Mouse (Mus musculus): ENCODE results near the gene Lce1d.

DNA sequence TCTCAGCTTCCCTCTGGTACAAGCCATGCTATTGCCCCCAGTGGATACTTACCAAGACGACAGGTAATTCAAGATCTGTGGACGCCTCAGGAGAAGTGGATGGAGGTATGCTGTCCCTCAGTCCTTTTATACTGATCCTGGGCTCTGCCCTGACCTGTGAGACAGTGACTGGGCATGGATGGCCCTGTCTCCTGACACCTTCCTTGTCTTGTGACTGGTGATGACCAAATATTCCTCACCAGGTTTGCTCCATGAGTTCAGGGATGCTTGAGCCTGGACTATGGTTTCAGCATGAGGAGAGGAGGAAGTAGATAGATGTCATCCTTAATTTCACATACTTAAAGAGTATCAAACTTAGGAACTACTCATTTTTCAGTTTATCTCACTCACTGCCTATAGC, at the start of gene Lce1d:
- TF ChIP-seq EP300 (IDR thresholded peaks at IDR 0.05; ENCODE audit: low read depth in 1 of 2, low read length in 2 of 2) (no peak), USF1 (IDR thresholded peaks at IDR 0.05; ENCODE audit: low read depth, low read length) (no peak), CTCF (IDR thresholded peaks at IDR 0.05 in 2 of 3, conservative IDR thresholded peaks at IDR 0.05 in 1 of 3; ENCODE audit: control insufficient read depth in 1 of 3, insufficient read depth in 1 of 3, low read depth in 2 of 3, low read length in 3 of 3, poor library complexity in 1 of 3, severe bottlenecking in 1 of 3) (no peak), POLR2A (IDR thresholded peaks at IDR 0.05; ENCODE audit: control insufficient read depth in 1 of 2, insufficient read depth in 1 of 2, low read depth in 1 of 2, low read length in 2 of 2, poor library complexity in 1 of 2) (no peak), CHD2 (IDR thresholded peaks at IDR 0.05; ENCODE audit: low read length) (no peak), MYC (IDR thresholded peaks at IDR 0.05; ENCODE audit: low read depth, low read length) (no peak), MXI1 (IDR thresholded peaks at IDR 0.05; ENCODE audit: low read depth, low read length) (no peak), BHLHE40 (IDR thresholded peaks at IDR 0.05; ENCODE audit: borderline replicate concordance, low read depth, low read length) (no peak)
